Mouse (Mus musculus): Measurements from ENCODE around the gene Tppp2.

DNA sequence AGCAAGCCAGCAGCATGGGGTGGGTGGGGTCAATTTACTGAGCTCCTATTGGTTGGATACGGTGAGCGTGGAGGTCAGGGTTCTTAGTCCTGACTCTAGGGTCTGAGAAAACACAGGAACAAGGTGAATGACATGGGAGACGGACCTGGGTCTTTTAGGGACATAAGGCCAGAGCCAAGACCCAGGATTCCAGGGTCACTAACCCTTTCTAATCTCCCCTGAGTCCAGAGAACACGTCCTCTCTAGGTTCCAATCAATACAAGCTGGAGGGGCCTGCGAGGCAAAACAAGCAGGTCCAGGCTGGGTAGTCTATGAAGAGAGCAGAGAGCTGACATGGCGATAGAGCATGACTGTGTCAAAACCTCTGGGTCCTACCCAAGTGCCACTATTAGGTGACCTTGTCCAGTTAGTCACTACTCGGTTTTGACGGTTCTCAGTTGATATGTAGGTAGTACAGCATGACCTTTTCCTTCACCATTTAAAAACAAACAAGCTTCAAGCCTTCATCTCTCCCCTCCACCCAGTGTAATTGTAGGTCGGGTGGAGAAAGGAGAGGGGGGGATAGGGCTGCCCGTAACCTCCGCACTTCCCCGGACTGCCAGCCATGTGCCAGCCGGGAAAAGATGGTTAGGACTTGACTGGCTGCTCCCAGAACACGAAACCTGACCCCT is 5.7 kb upstream of the Tppp2 start:
- TF ChIP-seq POLR2A (IDR thresholded peaks at IDR 0.05; ENCODE audit: borderline replicate concordance, extremely low read depth, insufficient read depth, insufficient read length, poor library complexity, severe bottlenecking) (no peak), CTCF (IDR thresholded peaks at IDR 0.05; ENCODE audit: borderline replicate concordance, extremely low read depth, insufficient read depth, insufficient read length) (no peak)

All from brain, embryonic 14.5 days (tissue).